Mouse (Mus musculus): ENCODE data around the gene Hemgn.

Gene Hemgn

GRCm38 (mm10) chr4:46389013-46389611 is 24.2 kb downstream of the Hemgn start, which contains the start of gene Trmo:
Gene Trmo, minus strand, starts transcription at chr4:46389437.
- CTCF ChIA-PET, result interaction anchor here (0.6 to 3.9 kb wide), 17 partner anchors 9 to 895 kb away, joined by 3 to 25 read pairs (median 5); no protein-coding TSS in a partner anchor
- POLR2A ChIA-PET, result interaction anchor here (0.5 to 4.6 kb wide), 81 partner anchors 9 to 1633 kb away, joined by 3 to 87 read pairs (median 5); partner anchors contain the start of genes Anp32b (in 4 of the 4), Foxe1 (in 2 of the 4), Nans (in 2 of the 4) and Trim14 (in 1 of the 4)

GRCm38 (mm10) chr4:46388556-46388955 is 24.8 kb downstream of the Hemgn start:
- ChIA-PET POLR2A (interaction anchor here (0.5 to 4.6 kb wide), 52 partner anchors 8 to 955 kb away, joined by 3 to 87 read pairs (median 6); partner anchors contain the start of genes Anp32b (in 4 of the 4), Foxe1 (in 2 of the 4) and Nans (in 2 of the 4)), CTCF (interaction anchor here (0.6 to 3.9 kb wide), 7 partner anchors 9 to 393 kb away, joined by 3 to 25 read pairs (median 4); no protein-coding TSS in a partner anchor)

GRCm38 (mm10) chr4:46374869-46375368 is 38.4 kb downstream of the Hemgn start:
- ChIA-PET POLR2A (interaction anchor here in 3 of 4 experiments (0.5 to 7.7 kb wide), 18 partner anchors 11 to 1987 kb away, joined by 3 to 87 read pairs (median 4); partner anchors contain the start of genes Trmo (in 3 of the 3), Anp32b (in 2 of the 3) and Ncbp1 (in 1 of the 3)), CTCF (interaction anchor here (0.5 to 2.5 kb wide), 39 partner anchors 11 to 684 kb away, joined by 3 to 25 read pairs (median 4); partner anchors contain the start of genes Trmo (in 2 of the 4), Trim14 (in 1 of the 4) and Xpa (in 1 of the 4))

GRCm38 (mm10) chr4:46374455-46374854 is 38.9 kb downstream of the Hemgn start:
- ChIA-PET CTCF (interaction anchor here (0.8 to 2.5 kb wide), 32 partner anchors 10 to 237 kb away, joined by 3 to 25 read pairs (median 5); partner anchors contain the start of genes Trmo (in 2 of the 4), Trim14 (in 1 of the 4) and Xpa (in 1 of the 4)), POLR2A (interaction anchor here in 3 of 4 experiments (0.5 to 7.7 kb wide), 15 partner anchors 11 to 237 kb away, joined by 3 to 87 read pairs (median 4); partner anchors contain the start of genes Trmo (in 3 of the 3), Anp32b (in 2 of the 3) and Ncbp1 (in 1 of the 3))

- ChIA-PET POLR2A (interaction anchor here in 3 of 4 experiments (0.8 to 2.5 kb wide), 6 partner anchors 9 to 193 kb away, joined by 3 to 13 read pairs (median 4); partner anchors contain the start of genes Trmo (in 3 of the 3) and Anp32b (in 1 of the 3)), CTCF (interaction anchor here in 1 of 4 experiments (1.5 kb wide), 1 partner anchor 15 kb away, joined by 7 read pairs; no protein-coding TSS in a partner anchor)
These were observed 42.3 kb downstream of the Hemgn start for GRCm38 (mm10) chr4:46371030-46371429.

- ChIA-PET POLR2A (interaction anchor here in 2 of 4 experiments (1.7 to 2.5 kb wide), 3 partner anchors 10 to 20 kb away, joined by 5 to 13 read pairs (median 7); partner anchors contain the start of gene Trmo (in 2 of the 2)), CTCF (interaction anchor here in 1 of 4 experiments (1.4 to 1.5 kb wide), 2 partner anchors 14 to 15 kb away, joined by 3 to 7 read pairs; no protein-coding TSS in a partner anchor)
These were observed 42.9 kb downstream of the Hemgn start for GRCm38 (mm10) chr4:46370406-46370805.

GRCm38 (mm10) chr4:46369070-46369469 is 44.2 kb downstream of the Hemgn start:
- CTCF ChIA-PET, result interaction anchor here in 2 of 4 experiments (0.6 to 1.5 kb wide), 5 partner anchors 12 to 168 kb away, joined by 3 to 6 read pairs (median 4); no protein-coding TSS in a partner anchor
- POLR2A ChIA-PET, result interaction anchor here in 2 of 4 experiments (1.4 to 2.2 kb wide), 2 partner anchors 9 to 20 kb away, joined by 5 to 7 read pairs; partner anchors contain the start of gene Trmo (in 1 of the 2)

GRCm38 (mm10) chr4:46367487-46367959 is 45.8 kb downstream of the Hemgn start:
- ChIA-PET POLR2A (interaction anchor here in 3 of 4 experiments (0.6 to 2.2 kb wide), 8 partner anchors 11 to 909 kb away, joined by 3 to 7 read pairs (median 3); partner anchors contain the start of gene Trmo (in 1 of the 3)), CTCF (interaction anchor here (0.7 to 2.3 kb wide), 14 partner anchors 11 to 1283 kb away, joined by 3 to 14 read pairs (median 4); no protein-coding TSS in a partner anchor)

GRCm38 (mm10) chr4:46364360-46364759 is 48.9 kb downstream of the Hemgn start:
- ChIA-PET CTCF (interaction anchor here in 3 of 4 experiments (0.6 to 1.6 kb wide), 11 partner anchors 8 to 168 kb away, joined by 3 to 8 read pairs (median 3); partner anchors contain the start of genes Foxe1 (in 1 of the 3), Trmo (in 1 of the 3) and Xpa (in 1 of the 3)), POLR2A (interaction anchor here in 2 of 4 experiments (1.2 to 1.3 kb wide), 2 partner anchors 26 to 226 kb away, joined by 3 read pairs; partner anchors contain the start of genes Ncbp1 (in 1 of the 2) and Tstd2 (in 1 of the 2))

- CTCF ChIA-PET, result interaction anchor here in 2 of 4 experiments (0.5 to 1.7 kb wide), 2 partner anchors 14 to 15 kb away, joined by 4 to 5 read pairs; no protein-coding TSS in a partner anchor
These were observed 52.0 kb downstream of the Hemgn start for GRCm38 (mm10) chr4:46361258-46361657.

GRCm38 (mm10) chr4:46359539-46360253 is 53.6 kb downstream of the Hemgn start:
- ChIA-PET CTCF (interaction anchor here in 2 of 4 experiments (0.8 to 1.7 kb wide), 2 partner anchors 15 to 106 kb away, joined by 5 read pairs; no protein-coding TSS in a partner anchor), POLR2A (interaction anchor here in 1 of 4 experiments (0.6 to 1.8 kb wide), 2 partner anchors 9 to 85 kb away, joined by 5 read pairs; no protein-coding TSS in a partner anchor)

More at GRCm38 (mm10) chr4:46361258-46361657, 52.0 kb downstream of the Hemgn start:
- POLR2A ChIA-PET, result interaction anchor here in 1 of 4 experiments (1.1 to 1.8 kb wide), 2 partner anchors 7 to 88 kb away, joined by 3 to 5 read pairs; no protein-coding TSS in a partner anchor

GRCm38 (mm10) chr4:46356351-46357133 is 56.8 kb downstream of the Hemgn start:
- POLR2A ChIA-PET, result interaction anchor here (0.5 to 2.3 kb wide), 21 partner anchors 9 to 1250 kb away, joined by 3 to 9 read pairs (median 3); partner anchors contain the start of genes Trmo (in 2 of the 4), Coro2a (in 1 of the 4), Foxe1 (in 1 of the 4) and Xpa (in 1 of the 4)
- CTCF ChIA-PET, result interaction anchor here (0.5 to 2.2 kb wide), 52 partner anchors 8 to 1160 kb away, joined by 3 to 23 read pairs (median 4); partner anchors contain the start of genes Coro2a (in 1 of the 4), Foxe1 (in 1 of the 4), Galnt12 (in 1 of the 4) and Trim14 (in 1 of the 4)

GRCm38 (mm10) chr4:46353045-46353444 is 60.3 kb downstream of the Hemgn start:
- CTCF ChIA-PET, result interaction anchor here in 3 of 4 experiments (0.7 to 1.5 kb wide), 5 partner anchors 9 to 258 kb away, joined by 3 to 18 read pairs (median 5); partner anchors contain the start of gene Foxe1 (in 1 of the 3)

GRCm38 (mm10) chr4:46349530-46349929 is 63.8 kb downstream of the Hemgn start:
- CTCF ChIA-PET, result interaction anchor here in 1 of 4 experiments (0.6 kb wide), 1 partner anchor 10 kb away, joined by 3 read pairs; no protein-coding TSS in a partner anchor

More at GRCm38 (mm10) chr4:46353045-46353444, 60.3 kb downstream of the Hemgn start:
- POLR2A ChIA-PET, result interaction anchor here in 1 of 4 experiments (1.1 to 1.3 kb wide), 2 partner anchors 16 to 37 kb away, joined by 3 to 4 read pairs; no protein-coding TSS in a partner anchor

GRCm38 (mm10) chr4:46348897-46349296 is 64.4 kb downstream of the Hemgn start:
- POLR2A ChIA-PET, result interaction anchor here in 1 of 4 experiments (1.5 to 2.3 kb wide), 2 partner anchors 9 to 40 kb away, joined by 3 to 7 read pairs; partner anchors contain the start of gene Trmo
- CTCF ChIA-PET, result no interaction called here

More at GRCm38 (mm10) chr4:46349530-46349929, 63.8 kb downstream of the Hemgn start:
- POLR2A ChIA-PET, result interaction anchor here in 1 of 4 experiments (1.5 to 2.3 kb wide), 2 partner anchors 10 to 40 kb away, joined by 3 to 7 read pairs; partner anchors contain the start of gene Trmo

Data from embryonic stem cell, embryonic (primary cell).